9 mouse cellular contexts compared by ENCODE assay signal in genomic region chrX:73465483-73466186, GRCm38 (mm10). TPM values are rescaled to one million over a fixed set of nuclear protein-coding genes. Genes with fewer than 3 reads are reported as not detected.
DNase-seq lines count a peak whose midpoint lies in the region; ATAC-seq and TF ChIP-seq lines count a peak whose summit lies in the region.
"Had no signal": no experiment of that assay in that cellular context is flagged by ENCODE, and none has a peak within 500 bp of the region (broad histone marks: within the 10 kb centered on the region; RNA-seq: fewer than 3 reads in every experiment).

No protein-coding gene starts in this region.

- no peaks in the 10 kb centered on the region for H3K9me3 ChIP-seq in kidney, embryonic 14.5 days (ENCODE audit: control insufficient read depth, low read length)
- no peaks in the 10 kb centered on the region for H3K9me3 ChIP-seq in lung, embryonic 14.5 days (ENCODE audit: low read depth, low read length)
- no peaks in the 10 kb centered on the region for H3K9me3 ChIP-seq in neural tube, embryonic 15.5 days (replicated peaks)
- no peaks in the 10 kb centered on the region for H3K9me3 ChIP-seq in liver, embryonic 12.5 days (replicated peaks)

- DNase-seq in kidney, adult 9 months, result peak; percentile 24
- peak; percentile 71 for DNase-seq in adrenal gland, postnatal 14 days
- DNase-seq in gastrocnemius, postnatal 10 days, result peak; percentile 35
- peak; percentile 74 for DNase-seq in lung, embryonic 14.5 days
- DNase-seq in layer of hippocampus, adult 18-20 months (ENCODE audit: low spot score in 2 of 2), result no peak

- no peak overlapping the region for H3K4me3 ChIP-seq in kidney, embryonic 14.5 days (ENCODE audit: low read length)
- H3K4me3 ChIP-seq in lung, embryonic 14.5 days (ENCODE audit: low read depth, low read length), result no peak overlapping the region
- no peak overlapping the region for H3K4me3 ChIP-seq in neural tube, embryonic 15.5 days (replicated peaks)
- H3K4me3 ChIP-seq in liver, embryonic 12.5 days, result no peak overlapping the region

- TF ChIP-seq CTCF in lung, embryonic 14.5 days (IDR thresholded peaks at IDR 0.05; ENCODE audit: low read depth), result no peak

- no peak overlapping the region for H3K27ac ChIP-seq in kidney, embryonic 14.5 days (ENCODE audit: low read depth, low read length)
- peak overlapping the region; percentile 63 for H3K27ac ChIP-seq in lung, embryonic 14.5 days (ENCODE audit: low read depth)
- no peak overlapping the region for H3K27ac ChIP-seq in neural tube, embryonic 15.5 days (replicated peaks)
- no peak overlapping the region for H3K27ac ChIP-seq in liver, embryonic 12.5 days
- H3K27ac ChIP-seq: macrophage had no signal

- no peak overlapping the region for H3K9ac ChIP-seq in kidney, embryonic 14.5 days (ENCODE audit: low read depth, low read length)
- no peak overlapping the region for H3K9ac ChIP-seq in lung, embryonic 14.5 days
- no peak overlapping the region for H3K9ac ChIP-seq in neural tube, embryonic 15.5 days (replicated peaks)
- no peak overlapping the region for H3K9ac ChIP-seq in liver, embryonic 12.5 days

- H3K4me1 ChIP-seq in kidney, embryonic 14.5 days (ENCODE audit: control insufficient read depth, insufficient read depth, low read length), result no peaks in the 10 kb centered on the region
- H3K4me1 ChIP-seq in lung, embryonic 14.5 days (ENCODE audit: insufficient read depth), result no peaks in the 10 kb centered on the region; the same call in 1 of the 2 replicates
- H3K4me1 ChIP-seq in neural tube, embryonic 15.5 days, result no peaks in the 10 kb centered on the region
- no peaks in the 10 kb centered on the region for H3K4me1 ChIP-seq in liver, embryonic 12.5 days

- no peak overlapping the region for H3K4me2 ChIP-seq in kidney, embryonic 14.5 days (replicated peaks; ENCODE audit: low read depth, low read length)
- no peak overlapping the region for H3K4me2 ChIP-seq in lung, embryonic 14.5 days
- H3K4me2 ChIP-seq in neural tube, embryonic 15.5 days, result no peak overlapping the region
- H3K4me2 ChIP-seq in liver, embryonic 12.5 days, result no peak overlapping the region

- WGBS in kidney, embryonic 14.5 days, result 72% methylated on average over 9 of the region's 9 CpGs
- 55% methylated on average over 9 of the region's 9 CpGs for WGBS in lung, embryonic 14.5 days
- 62% methylated on average over 9 of the region's 9 CpGs for WGBS in neural tube, embryonic 15.5 days
- WGBS in liver, embryonic 12.5 days (ENCODE audit: insufficient replicate concordance), result 60% methylated on average over 9 of the region's 9 CpGs

- no peaks in the 10 kb centered on the region; the same call in 1 of the 2 replicates for H3K27me3 ChIP-seq in kidney, embryonic 14.5 days (ENCODE audit: control insufficient read depth, insufficient read depth, low read length)
- H3K27me3 ChIP-seq in lung, embryonic 14.5 days (ENCODE audit: insufficient read depth, low read length), result no peaks in the 10 kb centered on the region
- H3K27me3 ChIP-seq in neural tube, embryonic 15.5 days (replicated peaks), result no peaks in the 10 kb centered on the region
- peaks cover 39% of the 10 kb centered on the region for H3K27me3 ChIP-seq in liver, embryonic 12.5 days (replicated peaks)

- ATAC-seq in kidney, embryonic 14.5 days (ENCODE audit: low FRiP score, low TSS enrichment), result no peak
- peak; percentile 82 for ATAC-seq in lung, embryonic 14.5 days (ENCODE audit: insufficient read depth)
- ATAC-seq in neural tube, embryonic 15.5 days (ENCODE audit: low FRiP score), result no peak
- no peak for ATAC-seq in liver, embryonic 12.5 days

- H3K36me3 ChIP-seq in kidney, embryonic 14.5 days (ENCODE audit: control insufficient read depth, insufficient read depth, low read length), result no peaks in the 10 kb centered on the region
- no peaks in the 10 kb centered on the region for H3K36me3 ChIP-seq in lung, embryonic 14.5 days (ENCODE audit: insufficient read depth)
- H3K36me3 ChIP-seq in neural tube, embryonic 15.5 days, result no peaks in the 10 kb centered on the region
- no peaks in the 10 kb centered on the region for H3K36me3 ChIP-seq in liver, embryonic 12.5 days

RNA-seq across cellular contexts. Expression of gene Haus7, which starts 6.8 kb away (rescaled TPM):
- 61.2 and 62.3 TPM in 2 replicates for polyA plus RNA-seq in kidney, embryonic 14.5 days (2014; fragmentation: Nextera tagmentation; extraction: Ambion mirVana)
- total RNA-seq in adrenal gland, postnatal 14 days (2021), result 22.8 and 25.2 TPM in 2 replicates
- total RNA-seq in gastrocnemius, postnatal 10 days (2021), result 10 to 100 TPM; 21.2 to 25.1 TPM
- 68.8 and 76.3 TPM in 2 replicates for polyA plus RNA-seq in lung, embryonic 14.5 days (2014; fragmentation: Nextera tagmentation; extraction: Ambion mirVana)
- 10 to 100 TPM in 1 of 2 experiments, 1 to 10 TPM in 1; 8.9 to 11.4 TPM for total RNA-seq in layer of hippocampus, adult 18-20 months (2021)
- 67.5 and 74.9 TPM in 2 replicates for polyA plus RNA-seq in neural tube, embryonic 15.5 days (2015; fragmentation: Nextera tagmentation; extraction: Ambion mirVana)
- polyA plus RNA-seq in liver, embryonic 12.5 days (2016; fragmentation: Nextera tagmentation; extraction: Ambion mirVana), result 48.4 and 51.3 TPM in 2 replicates

RNA-seq across cellular contexts. Expression of gene Bgn, which starts 17.8 kb away (rescaled TPM):
- polyA plus RNA-seq in kidney, embryonic 14.5 days (2014; fragmentation: Nextera tagmentation; extraction: Ambion mirVana), result 62.5 and 84.0 TPM in 2 replicates
- total RNA-seq in adrenal gland, postnatal 14 days (2021), result 183 and 214 TPM in 2 replicates
- 100 to 1,000 TPM; 303 to 408 TPM for total RNA-seq in gastrocnemius, postnatal 10 days (2021)
- 192 and 196 TPM in 2 replicates for polyA plus RNA-seq in lung, embryonic 14.5 days (2014; fragmentation: Nextera tagmentation; extraction: Ambion mirVana)
- total RNA-seq in layer of hippocampus, adult 18-20 months (2021), result 10 to 100 TPM; 12.0 to 12.6 TPM
- polyA plus RNA-seq in neural tube, embryonic 15.5 days (2015; fragmentation: Nextera tagmentation; extraction: Ambion mirVana), result 29.1 and 33.4 TPM in 2 replicates
- 13.0 and 14.8 TPM in 2 replicates for polyA plus RNA-seq in liver, embryonic 12.5 days (2016; fragmentation: Nextera tagmentation; extraction: Ambion mirVana)

RNA-seq across cellular contexts. Expression of gene Trex2, which starts 30.5 kb away (rescaled TPM):
- polyA plus RNA-seq in kidney, embryonic 14.5 days (2014; fragmentation: Nextera tagmentation; extraction: Ambion mirVana), result not detected in 2 replicates
- total RNA-seq in adrenal gland, postnatal 14 days (2021), result not detected in 2 replicates
- total RNA-seq in gastrocnemius, postnatal 10 days (2021), result not detected
- polyA plus RNA-seq in lung, embryonic 14.5 days (2014; fragmentation: Nextera tagmentation; extraction: Ambion mirVana), result 0.18 TPM in 1 of 2 replicates, not detected in the other
- not detected for total RNA-seq in layer of hippocampus, adult 18-20 months (2021)
- polyA plus RNA-seq in neural tube, embryonic 15.5 days (2015; fragmentation: Nextera tagmentation; extraction: Ambion mirVana), result not detected in 2 replicates
- polyA plus RNA-seq in liver, embryonic 12.5 days (2016; fragmentation: Nextera tagmentation; extraction: Ambion mirVana), result not detected in 2 replicates
- polyA plus RNA-seq: macrophage had no signal

RNA-seq across cellular contexts. Expression of gene Atp2b3, which starts 37.3 kb away (rescaled TPM):
- 0.29 and 0.42 TPM in 2 replicates for polyA plus RNA-seq in kidney, embryonic 14.5 days (2014; fragmentation: Nextera tagmentation; extraction: Ambion mirVana)
- total RNA-seq in adrenal gland, postnatal 14 days (2021), result 16.3 and 20.9 TPM in 2 replicates
- 1 to 10 TPM; 7.8 to 8.4 TPM for total RNA-seq in gastrocnemius, postnatal 10 days (2021)
- 0.05 TPM in 1 of 2 replicates, not detected in the other for polyA plus RNA-seq in lung, embryonic 14.5 days (2014; fragmentation: Nextera tagmentation; extraction: Ambion mirVana)
- total RNA-seq in layer of hippocampus, adult 18-20 months (2021), result 100 to 1,000 TPM; 146 to 149 TPM
- polyA plus RNA-seq in neural tube, embryonic 15.5 days (2015; fragmentation: Nextera tagmentation; extraction: Ambion mirVana), result 6.1 and 7.0 TPM in 2 replicates
- not detected in 2 replicates for polyA plus RNA-seq in liver, embryonic 12.5 days (2016; fragmentation: Nextera tagmentation; extraction: Ambion mirVana)

RNA-seq across cellular contexts. Expression of gene Zfp92, which starts 54.7 kb away (rescaled TPM):
- polyA plus RNA-seq in kidney, embryonic 14.5 days (2014; fragmentation: Nextera tagmentation; extraction: Ambion mirVana), result not detected in 2 replicates
- total RNA-seq in adrenal gland, postnatal 14 days (2021), result 0.26 and 0.30 TPM in 2 replicates
- under 1 TPM in 1 of 2 experiments, not detected in 1; 0.05 TPM for total RNA-seq in gastrocnemius, postnatal 10 days (2021)
- polyA plus RNA-seq in lung, embryonic 14.5 days (2014; fragmentation: Nextera tagmentation; extraction: Ambion mirVana), result 0.05 and 0.14 TPM in 2 replicates
- total RNA-seq in layer of hippocampus, adult 18-20 months (2021), result 1 to 10 TPM; 1.8 to 3.0 TPM
- 1.2 and 1.3 TPM in 2 replicates for polyA plus RNA-seq in neural tube, embryonic 15.5 days (2015; fragmentation: Nextera tagmentation; extraction: Ambion mirVana)
- polyA plus RNA-seq in liver, embryonic 12.5 days (2016; fragmentation: Nextera tagmentation; extraction: Ambion mirVana), result not detected in 2 replicates
- polyA plus RNA-seq: macrophage had no signal

Comparison
In these comparisons a context has a peak if more than half of its experiments do, and no peak if none do; other contexts are left out.
1. DNase-seq: peak in kidney, adult 9 months (single experiment), adrenal gland, postnatal 14 days (single experiment), gastrocnemius, postnatal 10 days (single experiment) and lung, embryonic 14.5 days (single experiment); none in layer of hippocampus, adult 18-20 months (0 of 2).